Mouse (Mus musculus): ENCODE results near the gene Rhbdf1. TPM values are rescaled to one million over a fixed set of nuclear protein-coding genes. Genes with fewer than 3 reads are reported as not detected.

Gene Rhbdf1
- total RNA-seq, 2 experiments from 2014 or later = 1.2 TPM; not detected in 1

DNA sequence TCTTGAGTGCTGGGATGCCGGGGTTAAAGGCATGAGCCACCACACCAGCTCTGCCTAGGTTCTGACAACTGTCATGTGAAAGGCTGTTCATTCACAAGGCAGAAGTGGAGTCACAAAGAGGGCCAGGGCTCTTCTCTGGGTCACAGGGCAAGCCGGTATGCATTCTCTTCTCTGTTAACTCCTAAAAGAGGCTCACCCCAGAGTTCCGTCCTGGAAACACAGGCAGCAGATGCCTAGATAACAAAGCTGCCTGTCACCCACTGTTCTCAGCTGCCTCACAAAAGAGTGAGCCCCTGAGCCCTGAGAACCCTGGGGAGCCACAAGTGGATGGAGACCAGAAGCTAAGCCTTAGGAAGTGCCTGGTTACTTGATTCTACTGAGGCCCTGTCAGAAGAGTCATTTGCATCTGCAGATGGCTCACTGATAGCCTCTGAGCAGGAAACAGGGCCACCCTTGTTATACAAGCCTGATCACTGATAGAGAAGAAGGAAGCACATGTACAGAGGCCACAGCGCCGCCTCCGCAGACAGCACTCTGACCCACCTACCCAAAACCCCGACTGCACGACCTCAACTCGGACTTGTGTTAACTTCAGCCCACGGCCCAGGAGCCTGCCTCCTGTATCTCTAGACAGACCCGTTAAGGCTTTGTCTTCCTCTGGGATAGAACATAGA lies 26.1 kb downstream of the Rhbdf1 start:
- ATAC-seq (replicated peaks; ENCODE audit: low FRiP score, poor library complexity, severe bottlenecking) = no peak

DNA sequence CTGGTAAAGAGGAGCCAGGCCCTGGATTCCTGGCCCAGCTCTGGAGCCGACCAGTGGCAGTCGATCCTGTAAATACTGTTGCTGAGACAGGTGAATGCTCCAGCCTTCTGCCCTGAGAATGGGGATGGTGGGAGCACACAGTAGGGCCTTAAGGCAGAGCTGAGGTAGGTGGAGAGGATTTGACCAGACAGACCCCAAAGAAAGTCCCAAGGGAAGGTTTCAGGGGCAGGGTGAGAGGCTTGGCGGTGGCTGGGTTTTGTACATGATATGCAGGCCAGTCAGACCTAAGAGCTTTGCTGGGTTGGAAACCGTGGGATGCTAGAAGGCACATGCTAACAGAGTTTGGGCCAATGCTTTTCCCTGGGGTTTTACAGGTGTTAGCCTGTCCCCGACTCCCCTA lies 27.5 kb downstream of the Rhbdf1 start:
- no peak for ATAC-seq (replicated peaks; ENCODE audit: low FRiP score, poor library complexity, severe bottlenecking)

DNA sequence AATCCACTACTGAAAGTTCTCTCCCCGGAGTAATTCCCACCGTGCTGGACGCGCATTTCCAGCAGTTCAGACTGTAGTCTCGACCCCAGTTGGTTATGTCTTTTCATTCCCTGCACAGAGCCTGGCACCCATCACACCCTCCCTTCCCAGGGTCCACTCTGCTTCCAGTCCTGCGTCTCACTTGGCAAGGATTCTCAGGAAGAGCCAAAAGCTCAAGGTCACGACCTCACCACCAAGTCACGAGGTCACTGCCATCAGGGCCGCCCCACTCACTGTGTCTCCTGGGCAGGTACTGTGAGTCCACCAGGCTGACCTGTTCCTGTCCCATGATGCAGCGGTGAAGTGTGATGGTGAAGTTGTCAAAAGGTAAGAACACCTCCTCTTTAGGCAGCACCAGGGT lies 28.0 kb downstream of the Rhbdf1 start:
- ATAC-seq (replicated peaks; ENCODE audit: low FRiP score, poor library complexity, severe bottlenecking) = no peak

DNA sequence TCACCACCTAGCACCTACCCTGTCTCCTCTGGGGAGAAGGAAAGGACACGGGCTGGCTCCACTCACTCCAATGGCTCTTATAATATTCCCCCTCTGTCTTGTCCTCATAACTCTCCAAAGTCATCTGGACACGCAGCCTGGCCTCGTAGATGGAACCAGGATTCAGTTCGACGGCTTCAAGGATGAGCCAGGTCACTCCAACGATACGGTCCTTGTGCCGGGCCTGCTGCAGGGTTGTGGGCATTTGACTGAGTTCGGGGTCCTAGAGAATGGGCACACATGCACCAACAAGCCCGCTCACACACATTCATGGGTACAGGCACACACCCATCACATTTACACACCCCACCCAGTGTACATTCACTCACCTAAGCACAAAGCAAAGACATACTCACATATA lies 28.9 kb downstream of the Rhbdf1 start:
- ATAC-seq (replicated peaks; ENCODE audit: low FRiP score, poor library complexity, severe bottlenecking) = no peak

DNA sequence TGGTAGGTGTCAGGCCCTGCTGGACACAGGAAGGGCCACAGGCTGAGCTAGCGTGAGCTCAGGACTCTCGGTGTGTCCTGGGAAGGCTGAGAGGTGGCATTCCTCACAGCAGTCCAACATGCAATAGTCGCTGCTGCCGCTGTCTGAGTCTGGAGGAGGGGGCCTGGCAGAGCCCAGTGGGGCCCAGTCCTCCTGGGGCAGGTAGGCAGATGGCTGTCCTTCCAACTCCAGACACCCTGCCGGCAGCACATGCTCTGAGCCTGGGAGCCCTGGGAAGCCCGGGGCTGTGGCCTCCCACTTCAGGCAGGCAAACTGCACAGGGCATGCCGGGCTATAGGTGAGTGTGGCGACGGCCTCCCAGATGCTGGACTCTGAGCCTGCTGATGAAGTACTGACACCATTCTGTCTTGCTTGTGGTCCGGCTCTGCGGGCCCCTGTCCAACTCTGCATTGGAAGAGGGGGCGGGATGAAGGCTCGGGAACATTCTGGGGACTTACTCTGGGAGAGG lies 31.4 kb downstream of the Rhbdf1 start:
- ATAC-seq (replicated peaks; ENCODE audit: low FRiP score, poor library complexity, severe bottlenecking) = no peak

DNA sequence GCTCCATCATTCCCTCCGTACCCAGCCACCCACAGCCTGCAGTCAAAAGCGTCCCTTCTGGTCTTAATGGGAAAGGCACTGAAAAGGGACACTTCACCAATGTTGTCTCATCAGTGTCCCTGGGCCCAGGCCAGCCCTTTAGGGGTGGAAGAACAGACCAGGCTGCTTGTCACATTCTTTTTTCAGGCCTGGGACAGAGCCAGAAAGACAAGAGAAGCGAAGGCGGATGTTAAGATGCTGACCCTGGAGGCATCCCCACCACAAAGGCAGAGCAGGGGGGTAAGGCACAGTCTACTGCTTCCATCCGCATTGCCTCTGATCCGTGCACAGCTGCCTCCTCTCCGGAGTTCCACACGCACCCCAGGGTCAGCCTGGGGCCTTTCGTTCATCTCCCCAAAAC lies 32.0 kb downstream of the Rhbdf1 start:
- ATAC-seq (replicated peaks; ENCODE audit: low FRiP score, poor library complexity, severe bottlenecking) = no peak

DNA sequence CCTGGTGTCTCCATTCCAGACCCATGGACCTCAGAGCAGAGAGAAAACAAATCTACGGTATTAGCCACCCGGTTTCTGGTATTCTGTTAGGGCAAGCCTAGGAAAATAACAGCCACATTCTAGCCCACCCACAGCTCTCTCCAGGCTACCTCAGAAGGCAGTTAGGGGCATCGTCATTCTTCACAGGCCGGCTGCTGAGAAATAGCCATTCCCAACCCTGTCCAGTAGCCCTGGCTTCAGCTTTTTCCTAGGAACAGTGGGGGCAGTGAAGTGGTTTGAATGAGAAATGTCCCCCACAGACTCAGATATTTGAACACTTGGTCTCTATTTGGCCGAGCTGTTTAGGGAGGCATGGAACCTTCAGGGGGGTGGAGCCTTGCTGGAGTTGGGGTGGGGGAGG lies 32.7 kb downstream of the Rhbdf1 start:
- no peak for ATAC-seq (replicated peaks; ENCODE audit: low FRiP score, poor library complexity, severe bottlenecking)

DNA sequence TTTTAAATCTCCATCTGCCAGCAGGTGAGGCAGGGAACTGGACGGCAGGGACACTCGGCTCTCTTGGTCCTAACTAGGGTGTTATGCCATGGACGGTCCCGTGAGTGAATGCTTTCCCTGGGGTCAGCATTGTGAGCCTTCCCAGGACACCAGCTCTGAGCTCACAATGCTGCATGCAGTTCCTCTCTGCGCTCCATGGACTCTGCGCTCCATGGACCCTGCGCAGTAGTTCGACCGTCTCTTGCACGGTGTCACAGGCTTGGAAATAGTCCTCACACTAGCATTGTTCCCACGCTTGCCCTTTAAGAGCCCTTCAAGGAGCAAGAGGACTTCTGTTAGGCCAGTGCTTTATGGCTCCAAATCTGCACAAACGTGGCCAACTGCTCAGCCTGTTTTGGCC lies 33.2 kb downstream of the Rhbdf1 start:
- no peak for ATAC-seq (replicated peaks; ENCODE audit: low FRiP score, poor library complexity, severe bottlenecking)

DNA sequence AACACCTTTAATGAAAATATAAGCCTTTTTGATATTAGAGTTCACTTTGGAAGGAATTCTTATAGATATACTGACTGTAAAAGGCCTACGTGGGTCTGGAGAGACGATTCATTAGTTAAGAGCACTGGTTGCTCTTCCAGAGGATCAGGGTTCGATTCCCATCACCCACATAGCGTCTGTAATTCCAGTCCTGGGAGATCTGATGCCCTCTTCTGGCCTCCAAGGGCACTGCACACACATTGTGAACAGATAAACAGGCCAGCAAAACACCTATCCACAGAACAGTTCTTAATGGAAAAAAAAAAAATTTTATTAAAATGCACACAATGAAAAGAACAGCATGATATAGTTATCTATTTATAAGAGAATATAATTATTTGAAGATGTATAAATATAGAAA lies 34.8 kb downstream of the Rhbdf1 start:
- ATAC-seq (replicated peaks; ENCODE audit: low FRiP score, poor library complexity, severe bottlenecking) = no peak

DNA sequence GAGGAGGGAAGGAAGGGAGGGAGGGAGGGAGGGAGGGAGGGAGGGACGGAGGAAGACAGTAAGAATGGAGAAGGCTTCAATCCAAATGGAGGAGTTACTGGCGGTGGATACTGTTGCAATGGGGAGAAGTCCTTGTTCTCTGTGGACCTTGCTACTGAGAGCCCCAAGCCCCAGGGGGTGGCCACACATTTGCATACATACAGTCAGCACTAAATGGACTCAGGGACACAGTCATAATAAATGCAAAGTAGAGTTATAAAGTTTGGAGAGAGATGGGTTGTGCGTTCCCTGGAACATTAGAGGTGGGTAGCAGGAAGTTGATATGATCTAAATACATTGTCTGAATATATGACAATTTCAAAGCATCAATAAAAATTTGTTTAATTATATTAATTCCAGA lies 36.1 kb downstream of the Rhbdf1 start:
- no peak for ATAC-seq (replicated peaks; ENCODE audit: low FRiP score, poor library complexity, severe bottlenecking)

DNA sequence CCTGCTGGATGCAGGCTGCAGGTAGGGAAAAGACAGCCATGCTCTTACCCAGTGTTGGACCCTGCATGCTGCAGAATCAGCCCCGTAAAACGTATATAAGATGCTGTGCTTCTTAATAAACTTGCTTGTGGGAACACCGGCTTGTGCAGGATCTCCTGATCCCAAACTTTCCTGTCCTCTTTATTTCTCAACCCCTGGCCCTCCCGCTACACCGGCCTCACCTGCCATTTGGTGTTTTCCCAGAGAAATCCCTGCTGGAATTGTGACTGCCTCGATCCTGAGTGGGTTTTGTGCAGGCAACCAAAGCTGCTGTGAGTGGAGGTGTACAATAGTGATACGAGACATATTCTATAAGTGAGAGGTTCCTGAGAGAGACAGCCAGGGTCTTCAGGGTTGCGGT lies 37.6 kb downstream of the Rhbdf1 start:
- no peak for ATAC-seq (replicated peaks; ENCODE audit: low FRiP score, poor library complexity, severe bottlenecking)

DNA sequence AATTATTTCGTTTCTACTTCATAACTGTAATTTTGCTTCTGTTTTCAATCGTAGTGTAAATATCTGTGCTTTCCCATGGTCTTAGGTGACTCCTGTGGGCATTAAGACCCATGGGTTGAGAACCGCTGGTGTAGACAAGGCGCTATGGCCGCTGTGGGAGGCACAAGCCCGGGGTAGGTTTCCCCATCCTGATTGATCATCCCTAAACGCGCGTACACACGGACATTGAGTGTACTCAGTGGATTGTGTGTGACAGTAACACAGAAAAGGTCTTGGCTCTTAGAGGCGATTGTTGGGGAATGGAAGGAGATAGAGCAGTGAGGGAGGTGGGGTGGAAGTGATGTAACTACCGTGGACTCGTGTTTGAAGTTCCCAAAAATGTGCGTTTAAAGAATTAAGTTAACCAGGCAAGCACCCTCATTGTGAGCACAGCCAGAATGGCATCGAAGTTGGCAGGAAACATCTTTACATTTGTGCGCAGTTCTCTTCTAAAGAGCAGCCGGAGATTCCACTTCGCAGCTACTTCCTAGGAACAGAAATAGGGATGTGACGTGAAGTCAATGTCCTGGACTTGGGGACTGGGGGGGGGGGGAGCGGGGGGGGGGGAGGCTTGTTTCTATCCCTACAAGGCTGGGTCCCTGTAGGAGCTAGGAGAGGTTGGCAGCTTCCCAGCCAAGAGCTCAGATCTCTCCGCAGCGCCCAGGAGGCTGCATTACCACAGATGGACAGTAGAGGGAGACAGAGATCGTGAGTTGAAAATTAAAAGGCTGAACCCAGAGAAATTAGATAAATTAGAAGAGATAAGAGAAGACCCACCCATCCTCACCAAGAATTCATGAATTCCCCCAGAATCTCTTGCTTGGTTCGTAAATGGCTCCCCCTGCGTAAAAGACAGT lies 39.9 kb downstream of the Rhbdf1 start:
- peak; percentile 86 for ATAC-seq (replicated peaks; ENCODE audit: low FRiP score, poor library complexity, severe bottlenecking)

DNA sequence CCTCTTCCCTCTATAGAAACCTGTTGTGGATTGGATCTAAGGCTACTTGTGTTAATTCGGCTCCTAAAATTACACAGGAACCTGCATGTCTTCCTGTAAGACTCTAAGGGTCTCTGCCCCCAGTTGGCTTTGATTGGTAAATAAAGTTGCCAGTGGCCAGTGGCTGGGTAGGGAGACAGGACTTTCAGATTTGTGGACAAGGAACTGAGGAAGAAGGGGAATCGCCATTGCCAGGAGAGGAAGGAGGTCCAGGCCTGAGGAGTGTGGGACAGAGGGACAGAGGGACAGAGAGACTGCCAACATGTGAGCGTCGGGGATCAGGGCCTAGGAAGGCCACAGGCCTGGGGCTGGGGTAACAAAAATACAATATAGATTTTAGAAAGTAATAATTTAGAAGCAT lies 40.9 kb downstream of the Rhbdf1 start:
- no peak for ATAC-seq (replicated peaks; ENCODE audit: low FRiP score, poor library complexity, severe bottlenecking)

DNA sequence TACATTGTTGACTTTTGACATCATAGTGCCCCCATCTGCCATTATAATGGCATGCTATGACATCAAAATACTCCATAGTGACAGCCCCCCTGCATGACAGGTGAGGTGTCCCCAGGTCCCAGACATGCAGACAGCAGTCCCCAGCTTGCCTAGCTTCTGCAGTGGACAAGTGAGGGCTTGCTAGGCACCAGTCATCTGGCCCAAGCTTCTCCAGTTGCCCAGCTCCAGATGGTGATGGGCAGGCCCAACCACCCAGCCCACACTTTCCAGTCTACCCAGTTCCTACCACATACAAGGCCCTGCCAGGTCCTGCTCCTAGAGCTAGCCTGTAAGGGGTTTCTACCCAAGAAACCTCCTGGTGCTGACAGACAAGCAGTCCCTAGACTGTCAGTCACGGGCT lies 43.6 kb downstream of the Rhbdf1 start:
- ATAC-seq (replicated peaks; ENCODE audit: low FRiP score, poor library complexity, severe bottlenecking) = no peak

DNA sequence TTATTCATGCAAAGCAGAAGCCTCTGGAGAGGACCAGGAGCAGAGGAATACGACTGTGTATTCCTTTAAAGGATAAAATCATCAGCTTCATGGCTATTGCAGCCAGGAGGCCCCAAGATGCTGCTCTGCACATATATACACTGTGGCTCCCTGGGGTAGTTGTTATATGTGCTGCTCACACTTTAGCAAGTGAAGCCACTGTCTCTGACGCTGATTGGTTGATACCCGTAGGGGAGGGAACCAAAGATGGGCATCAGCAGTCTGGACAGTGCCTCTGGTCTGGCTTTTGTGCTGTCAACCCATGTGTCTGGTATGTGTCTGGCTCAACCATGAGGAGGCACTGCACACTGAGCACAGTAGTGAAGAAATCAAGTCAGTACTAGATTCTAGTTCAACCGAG lies 55.4 kb downstream of the Rhbdf1 start:
- ATAC-seq (replicated peaks; ENCODE audit: low FRiP score, poor library complexity, severe bottlenecking) = no peak

DNA sequence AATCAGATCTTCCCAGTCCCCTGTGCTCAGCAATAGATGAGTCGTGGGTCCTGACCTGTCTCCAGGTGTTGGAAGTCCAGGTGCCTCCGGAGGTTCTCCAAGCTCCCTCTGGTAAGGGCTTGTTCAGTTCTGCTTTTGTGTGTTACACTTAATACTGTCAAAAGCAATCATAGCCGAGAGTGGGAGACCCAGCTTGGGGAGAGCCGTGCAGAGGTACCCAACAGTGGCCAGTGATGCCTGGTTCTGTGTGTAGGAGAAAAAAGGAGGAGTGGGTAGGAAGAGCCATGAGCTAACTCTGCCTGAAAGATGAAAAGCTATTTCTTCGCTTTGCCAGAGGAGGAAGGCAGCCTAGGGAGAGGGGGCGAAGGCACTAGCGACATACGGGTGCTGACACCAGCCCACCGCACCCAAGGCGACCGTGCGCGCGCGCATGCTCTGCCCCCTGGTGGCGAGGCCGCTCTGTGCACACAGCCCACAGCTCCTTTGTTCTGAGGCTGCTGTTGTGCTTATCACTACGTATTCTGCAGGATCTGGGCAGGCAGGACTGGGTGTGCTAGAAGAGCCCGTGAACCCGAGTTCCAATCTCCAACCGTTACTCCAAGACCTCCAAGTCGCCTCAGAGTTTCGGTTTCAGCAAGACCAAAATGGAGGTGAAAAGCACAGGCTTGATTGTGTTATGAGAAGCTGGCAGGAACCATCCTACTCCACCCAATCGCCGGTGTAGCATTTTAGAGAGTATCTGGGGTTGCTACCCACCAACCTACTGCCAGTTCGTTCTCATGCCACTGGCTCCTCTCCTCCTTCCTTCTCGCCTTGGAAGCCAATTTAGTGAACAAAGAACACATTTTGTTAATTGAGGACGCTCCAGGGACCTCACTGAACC lies 59.9 kb downstream of the Rhbdf1 start:
- ATAC-seq (replicated peaks; ENCODE audit: low FRiP score, poor library complexity, severe bottlenecking) = peak; percentile 76

DNA sequence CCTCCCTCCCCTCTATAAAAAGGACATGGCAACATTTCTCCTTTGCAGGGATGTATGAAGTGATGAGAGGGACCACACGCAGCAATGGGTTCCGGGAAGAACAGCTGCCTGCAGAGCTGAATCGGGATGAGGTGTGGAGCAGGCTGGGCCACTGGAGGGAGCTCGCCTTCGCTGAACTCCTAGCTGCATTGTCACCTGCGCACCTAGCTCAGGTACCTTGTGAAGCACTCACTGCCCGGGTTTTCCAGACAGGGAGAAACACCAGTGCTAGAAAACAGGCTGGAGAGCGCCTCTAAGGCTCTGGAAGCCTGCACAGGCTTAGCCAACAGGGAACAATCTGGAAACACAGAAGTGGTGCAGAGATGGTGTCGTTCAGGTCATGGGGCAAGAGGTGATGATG lies 60.6 kb downstream of the Rhbdf1 start:
- ATAC-seq (replicated peaks; ENCODE audit: low FRiP score, poor library complexity, severe bottlenecking) = no peak

DNA sequence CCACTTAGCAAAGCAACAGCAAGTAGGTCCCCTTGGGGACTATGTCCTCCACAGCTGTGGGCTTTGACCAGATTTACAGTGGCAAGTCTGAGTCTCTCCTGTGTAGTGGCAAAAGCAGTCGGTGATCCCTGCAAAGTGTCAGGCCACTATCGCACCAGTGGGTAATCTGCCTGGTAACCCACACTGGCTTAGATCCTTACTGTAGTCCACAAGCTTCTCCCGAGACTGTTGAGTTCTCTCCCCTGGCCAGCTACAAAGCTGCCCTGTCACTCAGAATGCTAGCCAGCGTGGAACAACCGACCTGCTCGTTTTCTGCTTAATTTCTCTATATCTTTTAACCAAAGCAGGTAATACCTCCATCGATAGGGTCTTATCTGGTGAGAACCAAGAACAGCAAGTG lies 61.8 kb downstream of the Rhbdf1 start:
- no peak for ATAC-seq (replicated peaks; ENCODE audit: low FRiP score, poor library complexity, severe bottlenecking)

Measured in erythroblast, adult 5-6 weeks (primary cell).